8 mouse cellular contexts compared by ENCODE assay signal in genomic region chr4:53631316-53632010, GRCm38 (mm10). TPM values are rescaled to one million over a fixed set of nuclear protein-coding genes. Genes with fewer than 3 reads are reported as not detected.
A peak's percentile ranks its signal among the peaks of the same experiment; 100 is the strongest.
DNase-seq lines count a peak whose midpoint lies in the region; ATAC-seq and TF ChIP-seq lines count a peak whose summit lies in the region.

Gene Fsd1l (plus strand): TSS chr4:53631471.

- under 1% methylated on average over 87 of the region's 88 CpGs for WGBS in bone marrow, adult 2 months
- 0% methylated on average over 29 of the region's 88 CpGs for WGBS in embryonic facial prominence, embryonic 14.5 days
- 0% methylated on average over 54 of the region's 88 CpGs for WGBS in limb, embryonic 14.5 days
- under 1% methylated on average over 87 of the region's 88 CpGs for whole genome bisulfite sequencing in midbrain, embryonic 15.5 days

- H3K4me2 ChIP-seq in embryonic facial prominence, embryonic 14.5 days (ENCODE audit: low read depth, low read length), result peak within 1 kb of the TSS; percentile 75
- H3K4me2 ChIP-seq in limb, embryonic 14.5 days (replicated peaks; ENCODE audit: low read depth, low read length, severe bottlenecking), result peak within 1 kb of the TSS; percentile 72
- H3K4me2 ChIP-seq in midbrain, embryonic 15.5 days, result peak within 1 kb of the TSS; percentile 75

- no peaks in the 10 kb centered on the region for H3K9me3 ChIP-seq in embryonic facial prominence, embryonic 14.5 days (ENCODE audit: control insufficient read depth, low read length)
- H3K9me3 ChIP-seq in limb, embryonic 14.5 days (ENCODE audit: control insufficient read depth, low read length), result no peaks in the 10 kb centered on the region
- no peaks in the 10 kb centered on the region for H3K9me3 ChIP-seq in midbrain, embryonic 15.5 days

- no peaks in the 10 kb centered on the region for H3K36me3 ChIP-seq in embryonic facial prominence, embryonic 14.5 days (ENCODE audit: control insufficient read depth, insufficient read depth, low read length)
- H3K36me3 ChIP-seq in limb, embryonic 14.5 days (ENCODE audit: control insufficient read depth, insufficient read depth, low read length), result no peaks in the 10 kb centered on the region
- no peaks in the 10 kb centered on the region for H3K36me3 ChIP-seq in midbrain, embryonic 15.5 days (replicated peaks)

- H3K27ac ChIP-seq in bone marrow, adult 2 months (ENCODE audit: control insufficient read depth, insufficient read depth, low read depth, low read length, poor library complexity), result no peak within 1 kb of the TSS; the same call in 1 of the 2 replicates
- H3K27ac ChIP-seq in embryonic facial prominence, embryonic 14.5 days (replicated peaks; ENCODE audit: low read depth, low read length), result peak within 1 kb of the TSS; percentile 70
- H3K27ac ChIP-seq in limb, embryonic 14.5 days (replicated peaks; ENCODE audit: low read depth, low read length), result peak within 1 kb of the TSS; percentile 63
- peak within 1 kb of the TSS; percentile 95 for H3K27ac ChIP-seq in midbrain, embryonic 15.5 days

- peak within 1 kb of the TSS; percentile 87 for H3K9ac ChIP-seq in embryonic facial prominence, embryonic 14.5 days (ENCODE audit: low read depth, low read length)
- peak within 1 kb of the TSS; percentile 86 for H3K9ac ChIP-seq in limb, embryonic 14.5 days (ENCODE audit: low read depth, low read length, severe bottlenecking)
- H3K9ac ChIP-seq in midbrain, embryonic 15.5 days, result peak within 1 kb of the TSS; percentile 89

- no peaks in the 10 kb centered on the region; the same call in 1 of the 2 replicates for H3K4me1 ChIP-seq in bone marrow, adult 2 months (ENCODE audit: control insufficient read depth, insufficient read depth, low read length)
- H3K4me1 ChIP-seq in embryonic facial prominence, embryonic 14.5 days (ENCODE audit: control insufficient read depth, insufficient read depth, low read length), result peaks cover 8% of the 10 kb centered on the region
- peaks cover 12% of the 10 kb centered on the region for H3K4me1 ChIP-seq in limb, embryonic 14.5 days (ENCODE audit: control insufficient read depth, insufficient read depth, low read length)
- peaks cover 46% of the 10 kb centered on the region for H3K4me1 ChIP-seq in midbrain, embryonic 15.5 days

- peak; percentile 93 for ATAC-seq in embryonic facial prominence, embryonic 14.5 days (ENCODE audit: low read depth)
- peak; percentile 90 for ATAC-seq in limb, embryonic 14.5 days (ENCODE audit: low FRiP score, low read depth)
- peak; percentile 93 for ATAC-seq in midbrain, embryonic 15.5 days (replicated peaks)

- TF ChIP-seq POLR2A in bone marrow, adult 2 months (IDR thresholded peaks at IDR 0.05; ENCODE audit: borderline replicate concordance, control insufficient read depth, low read depth, low read length), result no peak
- TF ChIP-seq POLR2A in limb, embryonic 14.5 days (IDR thresholded peaks at IDR 0.05; ENCODE audit: borderline replicate concordance, extremely low read depth, insufficient read depth, insufficient read length), result peak; percentile 31; the same call in 1 of the 2 replicates

- peak; percentile 57 for DNase-seq in 3134 (ENCODE audit: extremely low read depth, insufficient read length, low spot score)
- peak; percentile 81 for DNase-seq in embryonic facial prominence, embryonic 14.5 days (ENCODE audit: low spot score)
- peak; percentile 61 for DNase-seq in heart, adult 8-10 months (ENCODE audit: low spot score)
- peak; percentile 33 to 55 for DNase-seq in kidney, adult 8-10 months
- DNase-seq in limb, embryonic 14.5 days (ENCODE audit: low spot score), result peak; percentile 67
- peak; percentile 51 to 75 for DNase-seq in spleen, postnatal 10 days (ENCODE audit: low spot score in 2 of 2)

- no peaks in the 10 kb centered on the region for H3K27me3 ChIP-seq in embryonic facial prominence, embryonic 14.5 days (replicated peaks; ENCODE audit: control insufficient read depth, insufficient read depth, low read length)
- no peaks in the 10 kb centered on the region for H3K27me3 ChIP-seq in limb, embryonic 14.5 days (ENCODE audit: control insufficient read depth, insufficient read depth, low read length)
- H3K27me3 ChIP-seq in midbrain, embryonic 15.5 days (replicated peaks), result no peaks in the 10 kb centered on the region

- H3K4me3 ChIP-seq in bone marrow, adult 2 months (replicated peaks; ENCODE audit: control insufficient read depth, low read depth, low read length), result peak within 1 kb of the TSS; percentile 66
- peak within 1 kb of the TSS; percentile 81 for H3K4me3 ChIP-seq in embryonic facial prominence, embryonic 14.5 days (ENCODE audit: low read depth, low read length)
- H3K4me3 ChIP-seq in limb, embryonic 14.5 days (replicated peaks; ENCODE audit: low read length), result peak within 1 kb of the TSS; percentile 87
- H3K4me3 ChIP-seq in midbrain, embryonic 15.5 days, result peak within 1 kb of the TSS; percentile 85

- no peak for TF ChIP-seq CTCF in bone marrow, adult 2 months (IDR thresholded peaks at IDR 0.05; ENCODE audit: control insufficient read depth, insufficient read depth, low read length)

RNA-seq across cellular contexts. Expression of gene Fsd1l, which starts in this region (rescaled TPM):
- 1.5 and 1.7 TPM in 2 replicates for polyA plus RNA-seq in bone marrow, adult 2 months (2011; ENCODE audit: insufficient read depth, insufficient read length, low replicate concordance, missing spikeins)
- 9.6 and 11.0 TPM in 2 replicates for polyA plus RNA-seq in embryonic facial prominence, embryonic 14.5 days (2014; fragmentation: Nextera tagmentation; extraction: Ambion mirVana)
- 10 to 100 TPM; 45.2 to 59.2 (median 53.8) TPM for total RNA-seq in heart, adult 8-10 months (2022)
- 5.7 and 6.3 TPM in 2 replicates for polyA plus RNA-seq in limb, embryonic 14.5 days (2012; rRNA removed)
- polyA plus RNA-seq in limb, embryonic 14.5 days (2014; fragmentation: Nextera tagmentation; extraction: Ambion mirVana), result 7.3 and 9.8 TPM in 2 replicates
- 35.4 and 42.7 TPM in 2 replicates for polyA plus RNA-seq in midbrain, embryonic 15.5 days (2015; fragmentation: Nextera tagmentation; extraction: Ambion mirVana)
